Mouse (Mus musculus): ENCODE measurements around the gene Abhd17a. TPM values are rescaled to one million over a fixed set of nuclear protein-coding genes. Genes with fewer than 3 reads are reported as not detected.

Abhd17a gene
- polyA plus RNA-seq, 1 experiment from 2014 or later, result 127 TPM

GRCm38 (mm10) chr10:80620365-80620764 is 30.2 kb upstream of the Abhd17a start:
- peaks cover 29% of the 10 kb centered on the region for H3K4me1 ChIP-seq
- H3K4me2 ChIP-seq (replicated peaks), result no peak overlapping the region
- H3K9me3 ChIP-seq, result no peaks in the 10 kb centered on the region
- H3K27me3 ChIP-seq (replicated peaks), result no peaks in the 10 kb centered on the region
- no peak overlapping the region for H3K9ac ChIP-seq
- no peak overlapping the region for H3K4me3 ChIP-seq
- 86% methylated on average over 9 of the region's 9 CpGs for WGBS
- H3K27ac ChIP-seq, result no peak overlapping the region
- no peak for ATAC-seq (ENCODE audit: low FRiP score, low read depth)
- H3K36me3 ChIP-seq, result peaks cover 6% of the 10 kb centered on the region; the same call in 1 of the 2 replicates

- Histone ChIP-seq H3K4me2 (replicated peaks) (no peak overlapping the region), H3K27me3 (replicated peaks) (no peaks in the 10 kb centered on the region), H3K4me3 (no peak overlapping the region), H3K9ac (no peak overlapping the region), H3K9me3 (no peaks in the 10 kb centered on the region), H3K36me3 (peaks cover 13% of the 10 kb centered on the region), H3K27ac (no peak overlapping the region), H3K4me1 (peaks cover 25% of the 10 kb centered on the region)
- no peak for ATAC-seq (ENCODE audit: low FRiP score, low read depth)
- WGBS, result 35% methylated on average over 8 of the region's 8 CpGs
Measured at GRCm38 (mm10) chr10:80619465-80620244, 29.5 kb upstream of the Abhd17a start.

- no peaks in the 10 kb centered on the region for H3K9me3 ChIP-seq
- H3K4me2 ChIP-seq (replicated peaks), result no peak overlapping the region
- no peaks in the 10 kb centered on the region for H3K27me3 ChIP-seq (replicated peaks)
- H3K4me3 ChIP-seq, result no peak overlapping the region
- 80% methylated on average over 9 of the region's 9 CpGs for WGBS
- peaks cover 22% of the 10 kb centered on the region for H3K36me3 ChIP-seq
- H3K9ac ChIP-seq, result no peak overlapping the region
- no peak overlapping the region for H3K27ac ChIP-seq
- no peak for ATAC-seq (ENCODE audit: low FRiP score, low read depth)
- H3K4me1 ChIP-seq, result peaks cover 10% of the 10 kb centered on the region
Measured at GRCm38 (mm10) chr10:80618181-80618580, 28.0 kb upstream of the Abhd17a start.

GRCm38 (mm10) chr10:80614351-80614750 is 24.2 kb upstream of the Abhd17a start:
- peaks cover 40% of the 10 kb centered on the region for H3K36me3 ChIP-seq
- no peak overlapping the region for H3K4me2 ChIP-seq (replicated peaks)
- no peak for ATAC-seq (ENCODE audit: low FRiP score, low read depth)
- 91% methylated on average over 6 of the region's 6 CpGs for WGBS
- no peak overlapping the region for H3K27ac ChIP-seq
- H3K27me3 ChIP-seq (replicated peaks), result no peaks in the 10 kb centered on the region
- no peak overlapping the region for H3K9ac ChIP-seq
- H3K9me3 ChIP-seq, result no peaks in the 10 kb centered on the region
- H3K4me3 ChIP-seq, result no peak overlapping the region
- H3K4me1 ChIP-seq, result no peaks in the 10 kb centered on the region

- ATAC-seq (ENCODE audit: low FRiP score, low read depth), result no peak
- Histone ChIP-seq H3K4me3 (no peak overlapping the region), H3K4me2 (replicated peaks) (no peak overlapping the region), H3K36me3 (peaks cover 46% of the 10 kb centered on the region), H3K9ac (no peak overlapping the region), H3K27ac (no peak overlapping the region), H3K9me3 (no peaks in the 10 kb centered on the region), H3K27me3 (replicated peaks) (no peaks in the 10 kb centered on the region), H3K4me1 (no peaks in the 10 kb centered on the region)
- 84% methylated on average over 3 of the region's 3 CpGs for WGBS
Measured at GRCm38 (mm10) chr10:80613821-80614220, 23.7 kb upstream of the Abhd17a start.

- no peak overlapping the region for H3K4me2 ChIP-seq (replicated peaks)
- H3K4me1 ChIP-seq, result no peaks in the 10 kb centered on the region
- H3K27ac ChIP-seq, result no peak overlapping the region
- no peak overlapping the region for H3K9ac ChIP-seq
- ATAC-seq (ENCODE audit: low FRiP score, low read depth), result no peak
- H3K9me3 ChIP-seq, result no peaks in the 10 kb centered on the region
- H3K4me3 ChIP-seq, result no peak overlapping the region
- no peaks in the 10 kb centered on the region for H3K27me3 ChIP-seq (replicated peaks)
- peaks cover 65% of the 10 kb centered on the region for H3K36me3 ChIP-seq
- WGBS, result 98% methylated on average over 3 of the region's 3 CpGs
Measured at GRCm38 (mm10) chr10:80611905-80612304, 21.8 kb upstream of the Abhd17a start.

GRCm38 (mm10) chr10:80611024-80611423 is 20.9 kb upstream of the Abhd17a start:
- H3K27me3 ChIP-seq (replicated peaks), result no peaks in the 10 kb centered on the region
- H3K4me2 ChIP-seq (replicated peaks), result no peak overlapping the region
- peaks cover 74% of the 10 kb centered on the region for H3K36me3 ChIP-seq
- H3K9ac ChIP-seq, result no peak overlapping the region
- H3K4me1 ChIP-seq, result no peaks in the 10 kb centered on the region
- H3K4me3 ChIP-seq, result no peak overlapping the region
- H3K27ac ChIP-seq, result no peak overlapping the region
- WGBS, result 81% methylated on average over 4 of the region's 4 CpGs
- no peaks in the 10 kb centered on the region for H3K9me3 ChIP-seq
- peak; percentile 48; the same call in 1 of the 2 replicates for ATAC-seq (ENCODE audit: low FRiP score, low read depth)

GRCm38 (mm10) chr10:80610116-80610785 is 20.1 kb upstream of the Abhd17a start:
- H3K9ac ChIP-seq, result no peak overlapping the region
- WGBS, result 92% methylated on average over 9 of the region's 9 CpGs
- no peaks in the 10 kb centered on the region for H3K27me3 ChIP-seq (replicated peaks)
- no peaks in the 10 kb centered on the region for H3K9me3 ChIP-seq
- H3K4me2 ChIP-seq (replicated peaks), result no peak overlapping the region
- peaks cover 68% of the 10 kb centered on the region for H3K36me3 ChIP-seq
- H3K4me1 ChIP-seq, result no peaks in the 10 kb centered on the region
- ATAC-seq (ENCODE audit: low FRiP score, low read depth), result no peak
- no peak overlapping the region for H3K27ac ChIP-seq
- H3K4me3 ChIP-seq, result no peak overlapping the region

GRCm38 (mm10) chr10:80609269-80609924 is 19.3 kb upstream of the Abhd17a start:
- Histone ChIP-seq H3K4me3 (no peak overlapping the region), H3K9ac (no peak overlapping the region), H3K4me2 (replicated peaks) (no peak overlapping the region), H3K9me3 (no peaks in the 10 kb centered on the region), H3K27me3 (replicated peaks) (no peaks in the 10 kb centered on the region), H3K36me3 (peaks cover 59% of the 10 kb centered on the region), H3K27ac (no peak overlapping the region), H3K4me1 (peaks cover under 1% of the 10 kb centered on the region; the same call in 1 of the 2 replicates)
- 94% methylated on average over 10 of the region's 10 CpGs for WGBS
- ATAC-seq (ENCODE audit: low FRiP score, low read depth), result no peak

- H3K9ac ChIP-seq, result no peak overlapping the region
- 92% methylated on average over 3 of the region's 3 CpGs for WGBS
- peaks cover 53% of the 10 kb centered on the region for H3K36me3 ChIP-seq
Measured at GRCm38 (mm10) chr10:80608435-80608834, 18.3 kb upstream of the Abhd17a start.

GRCm38 (mm10) chr10:80606737-80607350 is 16.7 kb upstream of the Abhd17a start:
- H3K9ac ChIP-seq, result no peak overlapping the region
- H3K4me1 ChIP-seq, result peaks cover 16% of the 10 kb centered on the region
- H3K4me2 ChIP-seq (replicated peaks), result no peak overlapping the region
- no peak for ATAC-seq (ENCODE audit: low FRiP score, low read depth)
- no peak overlapping the region for H3K4me3 ChIP-seq
- H3K9me3 ChIP-seq, result no peaks in the 10 kb centered on the region
- no peaks in the 10 kb centered on the region for H3K27me3 ChIP-seq (replicated peaks)
- H3K27ac ChIP-seq, result no peak overlapping the region
- peaks cover 45% of the 10 kb centered on the region for H3K36me3 ChIP-seq
- 95% methylated on average over 34 of the region's 34 CpGs for WGBS

More at GRCm38 (mm10) chr10:80608435-80608834, 18.3 kb upstream of the Abhd17a start:
- no peak overlapping the region for H3K4me2 ChIP-seq (replicated peaks)
- H3K27me3 ChIP-seq (replicated peaks), result no peaks in the 10 kb centered on the region
- ATAC-seq (ENCODE audit: low FRiP score, low read depth), result no peak
- H3K4me3 ChIP-seq, result no peak overlapping the region
- H3K9me3 ChIP-seq, result no peaks in the 10 kb centered on the region
- peaks cover 10% of the 10 kb centered on the region for H3K4me1 ChIP-seq
- no peak overlapping the region for H3K27ac ChIP-seq

- Histone ChIP-seq H3K36me3 (peaks cover 44% of the 10 kb centered on the region), H3K4me3 (no peak overlapping the region), H3K4me1 (peaks cover 16% of the 10 kb centered on the region), H3K27me3 (replicated peaks) (no peaks in the 10 kb centered on the region), H3K27ac (no peak overlapping the region), H3K9me3 (no peaks in the 10 kb centered on the region), H3K4me2 (replicated peaks) (no peak overlapping the region), H3K9ac (no peak overlapping the region)
- no peak for ATAC-seq (ENCODE audit: low FRiP score, low read depth)
- WGBS, result 96% methylated on average over 23 of the region's 23 CpGs
Measured at GRCm38 (mm10) chr10:80606306-80606705, 16.2 kb upstream of the Abhd17a start.

Measured in neural tube, embryonic 12.5 days (tissue).